Mouse (Mus musculus) forebrain, embryonic 13.5 days (tissue): Measurements from ENCODE around the gene Foxn3. TPM values are rescaled to one million over a fixed set of nuclear protein-coding genes. Genes with fewer than 3 reads are reported as not detected.

Experiments used
- ATAC-seq: fragments of 200-750 bp; cut with Nextera tagmentation; 2 replicates; pipeline ENCODE4 v1.8.0; 2017
- H3K27ac ChIP-seq: fragments of 300-500 bp; sonication (generic); 2 replicates; pipeline ENCODE4 v1.5.1; 2015; ENCODE audit warnings: inconsistent platforms, mild to moderate bottlenecking, moderate library complexity
- H3K27me3 ChIP-seq: fragments of 300-500 bp; sonication (generic); 2 replicates; pipeline ENCODE4 v1.6.1; 2015; ENCODE audit warnings: mild to moderate bottlenecking, inconsistent platforms
- H3K36me3 ChIP-seq: fragments of 300-500 bp; sonication (generic); 2 replicates; pipeline ENCODE4 v1.6.1; 2015; ENCODE audit warnings: mild to moderate bottlenecking, inconsistent platforms; ENCODE audit not compliant: poor library complexity, severe bottlenecking
- H3K4me1 ChIP-seq: fragments of 300-500 bp; sonication (generic); 2 replicates; pipeline ENCODE4 v1.6.1; 2015; ENCODE audit warnings: inconsistent platforms
- H3K4me2 ChIP-seq: fragments of 300-500 bp; sonication (generic); 2 replicates; pipeline ENCODE4 v1.6.1; 2015; ENCODE audit warnings: inconsistent platforms, mild to moderate bottlenecking, moderate library complexity
- H3K4me3 ChIP-seq: fragments of 300-500 bp; sonication (generic); 2 replicates; pipeline ENCODE4 v1.5.1; 2015; ENCODE audit warnings: mild to moderate bottlenecking, inconsistent platforms
- H3K9ac ChIP-seq: fragments of 300-500 bp; sonication (generic); 2 replicates; pipeline ENCODE4 v1.6.1; 2015; ENCODE audit warnings: mild to moderate bottlenecking, inconsistent platforms
- H3K9me3 ChIP-seq: fragments of 300-500 bp; sonication (generic); replicated peaks from 2 replicates; pipeline ENCODE4 v1.6.1; 2016; ENCODE audit warnings: inconsistent platforms
- WGBS: fragments of 180-500 bp; shearing (Covaris S2); methylation state at CpG from one replicate; pipeline ENCODE4 v1.1.7; 2015; 5-methylcytosine and 5-hydroxymethylcytosine counted together
- polyA plus RNA-seq: library from polyadenylated mRNA; unstranded; fragments of >200 nt; fragmentation: Nextera tagmentation; extraction: Ambion mirVana; gene quantifications from 2 replicates; pipeline ENCODE4 v1.2.1, GENCODE M21; 2015

Gene Foxn3
- polyA plus RNA-seq, 1 experiment from 2014 or later, result 83.5 TPM

DNA sequence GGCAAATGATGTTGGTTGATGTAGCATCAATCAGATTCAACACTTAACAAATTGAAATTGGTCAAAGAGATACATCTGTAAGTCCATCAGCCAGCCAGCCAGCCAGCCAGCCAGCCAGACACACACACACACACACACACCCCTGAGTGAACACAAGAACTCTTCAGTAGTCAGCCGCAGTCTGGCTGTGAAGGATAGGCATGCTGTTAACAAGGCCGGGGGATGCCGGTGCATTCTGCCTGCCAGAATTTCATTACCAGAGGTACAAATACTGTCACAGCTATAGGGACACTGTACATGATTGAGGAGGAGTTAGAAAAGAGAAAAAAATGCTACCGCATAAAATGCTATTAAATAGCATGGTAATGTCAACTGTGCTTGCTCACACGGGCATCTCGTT lies 271.2 kb downstream of the Foxn3 start:
- 39% methylated on average over 6 of the region's 6 CpGs for WGBS
- Histone ChIP-seq H3K27ac (0 out of 2 replicates have a peak overlapping the region, but pooled peaks have one; percentile 48), H3K4me1 (peaks cover 66% of the 10 kb centered on the region), H3K9me3 (no peaks in the 10 kb centered on the region), H3K27me3 (no peaks in the 10 kb centered on the region), H3K9ac (no peak overlapping the region), H3K36me3 (peaks cover 13% of the 10 kb centered on the region), H3K4me3 (no peak overlapping the region), H3K4me2 (no peak overlapping the region)
- ATAC-seq, result peak; percentile 43; the same call in 1 of the 2 replicates

DNA sequence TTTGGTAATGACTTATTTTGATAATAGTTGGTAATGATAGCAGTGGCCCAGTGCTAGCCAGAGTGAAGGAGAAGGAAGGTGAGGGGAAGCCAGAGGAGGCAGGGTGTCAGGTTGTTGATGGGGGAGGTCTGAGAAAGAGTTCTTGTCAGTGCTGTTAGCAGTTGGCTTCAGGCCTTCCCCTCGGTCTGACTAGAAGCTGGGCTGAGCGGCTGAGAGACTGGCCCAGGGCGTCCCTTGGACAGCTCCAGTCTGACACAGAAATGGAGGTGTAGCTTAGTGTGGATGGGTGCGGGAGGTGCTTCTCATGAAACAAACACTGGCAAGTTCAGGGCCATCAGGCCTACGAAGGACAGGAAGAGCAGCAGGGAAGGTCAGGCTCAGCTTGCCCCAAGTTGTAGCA lies 276.3 kb downstream of the Foxn3 start:
- ATAC-seq, result peak; percentile 6; the same call in 1 of the 2 replicates
- H3K36me3 ChIP-seq, result peaks cover 13% of the 10 kb centered on the region
- no peaks in the 10 kb centered on the region for H3K27me3 ChIP-seq
- no peak overlapping the region for H3K4me2 ChIP-seq
- no peak overlapping the region for H3K4me3 ChIP-seq
- H3K27ac ChIP-seq, result peak overlapping the region; percentile 79
- peaks cover 79% of the 10 kb centered on the region for H3K4me1 ChIP-seq
- H3K9me3 ChIP-seq, result no peaks in the 10 kb centered on the region
- WGBS, result 56% methylated on average over 5 of the region's 5 CpGs
- H3K9ac ChIP-seq, result no peak overlapping the region

DNA sequence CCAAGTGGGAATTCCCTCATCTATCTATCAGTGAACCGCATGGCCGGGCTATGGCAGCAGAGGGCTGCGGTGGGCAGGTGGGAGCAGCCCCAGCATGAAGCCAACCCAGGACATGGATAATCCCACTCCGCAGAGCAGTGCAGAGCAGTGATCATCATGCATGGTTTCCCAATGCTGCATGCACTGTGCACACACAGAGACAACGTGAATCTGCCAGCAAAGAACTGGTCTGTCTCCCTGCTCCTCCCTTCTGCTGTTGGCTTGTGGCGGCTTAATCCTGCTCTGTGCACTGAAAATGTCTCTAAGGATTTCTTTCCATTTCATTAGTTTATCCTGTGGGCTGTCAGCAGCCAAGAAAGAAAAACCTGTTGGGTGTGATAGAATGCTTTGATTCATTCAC lies 276.7 kb downstream of the Foxn3 start:
- 30% methylated on average over 6 of the region's 6 CpGs for WGBS
- no peaks in the 10 kb centered on the region for H3K27me3 ChIP-seq
- peaks cover 78% of the 10 kb centered on the region for H3K4me1 ChIP-seq
- H3K4me3 ChIP-seq, result no peak overlapping the region
- H3K27ac ChIP-seq, result peak overlapping the region; percentile 79
- peaks cover 13% of the 10 kb centered on the region for H3K36me3 ChIP-seq
- H3K9ac ChIP-seq, result no peak overlapping the region
- no peak overlapping the region for H3K4me2 ChIP-seq
- ATAC-seq, result peak; percentile 63
- H3K9me3 ChIP-seq, result no peaks in the 10 kb centered on the region

DNA sequence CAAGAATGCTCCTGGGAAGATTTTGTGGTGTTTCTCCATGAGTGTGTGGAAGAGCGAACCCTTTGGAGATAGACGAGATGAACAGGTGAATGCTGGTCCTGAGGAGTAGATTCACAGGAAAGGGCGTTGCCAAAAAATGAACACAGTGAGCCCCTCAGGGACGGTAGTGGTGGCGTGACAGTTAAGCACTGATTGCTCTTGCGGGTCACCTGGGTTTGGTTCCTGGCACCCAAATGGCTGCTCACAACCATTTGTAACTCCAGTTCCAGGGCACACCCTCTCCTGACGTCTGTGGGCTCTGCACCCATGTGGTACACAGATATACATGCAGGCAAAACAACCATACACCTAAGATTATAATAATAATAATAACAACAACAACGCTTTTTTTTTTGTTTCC lies 277.7 kb downstream of the Foxn3 start:
- H3K4me3 ChIP-seq, result no peak overlapping the region
- H3K27ac ChIP-seq, result peak overlapping the region; percentile 75
- no peaks in the 10 kb centered on the region for H3K9me3 ChIP-seq
- peak overlapping the region; percentile 36 for H3K4me2 ChIP-seq
- WGBS, result 60% methylated on average over 8 of the region's 8 CpGs
- H3K36me3 ChIP-seq, result peaks cover 6% of the 10 kb centered on the region
- ATAC-seq, result no peak
- peaks cover 80% of the 10 kb centered on the region for H3K4me1 ChIP-seq
- no peaks in the 10 kb centered on the region for H3K27me3 ChIP-seq
- H3K9ac ChIP-seq, result peak overlapping the region; percentile 22; the same call in 1 of the 2 replicates

DNA sequence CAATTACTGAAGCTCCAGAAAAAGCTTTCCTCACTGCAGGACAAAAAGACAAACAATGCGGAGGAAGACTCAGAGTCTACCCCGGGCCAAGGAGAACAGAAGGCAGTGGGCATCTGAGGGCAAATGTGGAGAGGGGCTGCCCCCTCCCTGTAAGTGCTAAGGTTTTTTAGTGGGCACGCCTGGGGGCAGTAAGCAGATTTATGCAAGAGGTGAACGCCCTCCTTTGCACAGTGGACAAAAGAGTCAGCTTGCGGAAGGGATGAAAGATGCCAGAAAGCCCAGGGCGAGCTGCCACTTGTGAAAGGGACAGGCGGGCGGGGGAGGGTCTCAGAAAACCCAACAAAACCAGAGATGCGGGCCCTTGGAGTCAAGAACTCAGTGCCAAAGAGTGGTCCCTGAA lies 278.2 kb downstream of the Foxn3 start:
- H3K27me3 ChIP-seq, result no peaks in the 10 kb centered on the region
- WGBS, result 2% methylated on average over 9 of the region's 9 CpGs
- H3K36me3 ChIP-seq, result peaks cover 2% of the 10 kb centered on the region; the same call in 1 of the 2 replicates
- H3K27ac ChIP-seq, result peak overlapping the region; percentile 75
- H3K9me3 ChIP-seq, result no peaks in the 10 kb centered on the region
- no peak overlapping the region for H3K4me3 ChIP-seq
- H3K4me1 ChIP-seq, result peaks cover 81% of the 10 kb centered on the region
- peak overlapping the region; percentile 36 for H3K4me2 ChIP-seq
- H3K9ac ChIP-seq, result peak overlapping the region; percentile 22
- ATAC-seq, result peak; percentile 56

DNA sequence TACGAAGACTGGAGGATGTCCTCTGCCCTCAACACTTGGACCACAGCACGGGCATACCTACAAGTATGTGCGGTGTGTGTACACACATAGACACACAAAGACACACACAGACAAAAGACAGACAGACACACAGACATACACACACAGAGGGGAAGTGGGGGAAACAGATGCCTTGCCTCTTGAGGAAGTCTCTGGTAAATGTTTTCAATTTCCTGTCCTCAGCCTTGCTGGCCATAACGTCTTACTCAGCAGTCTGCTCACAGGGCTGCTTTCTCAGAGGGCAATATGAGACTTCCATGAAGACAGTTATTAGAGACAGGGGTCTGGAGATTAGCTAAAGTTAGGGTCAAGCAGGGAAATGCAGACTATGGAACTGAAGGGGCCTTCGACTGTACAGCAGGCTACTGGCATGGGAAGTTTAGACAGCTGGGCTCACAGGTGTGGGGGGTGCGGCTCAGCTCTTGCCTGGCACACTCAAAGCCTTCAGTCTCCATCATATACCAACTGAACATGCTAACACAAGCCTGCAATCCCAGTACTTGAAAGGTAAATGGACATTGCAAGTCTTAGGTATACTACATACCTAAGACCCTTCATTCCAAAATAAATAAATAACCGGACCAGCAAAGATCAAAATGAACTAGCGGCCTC lies 278.8 kb downstream of the Foxn3 start:
- ATAC-seq, result peak; percentile 17; the same call in 1 of the 2 replicates
- Histone ChIP-seq H3K4me1 (peaks cover 81% of the 10 kb centered on the region), H3K4me3 (no peak overlapping the region), H3K27ac (peak overlapping the region; percentile 75), H3K9ac (no peak overlapping the region), H3K27me3 (no peaks in the 10 kb centered on the region), H3K9me3 (no peaks in the 10 kb centered on the region), H3K36me3 (no peaks in the 10 kb centered on the region), H3K4me2 (0 out of 2 replicates have a peak overlapping the region, but pooled peaks have one; percentile 36)
- 60% methylated on average over 8 of the region's 8 CpGs for WGBS

DNA sequence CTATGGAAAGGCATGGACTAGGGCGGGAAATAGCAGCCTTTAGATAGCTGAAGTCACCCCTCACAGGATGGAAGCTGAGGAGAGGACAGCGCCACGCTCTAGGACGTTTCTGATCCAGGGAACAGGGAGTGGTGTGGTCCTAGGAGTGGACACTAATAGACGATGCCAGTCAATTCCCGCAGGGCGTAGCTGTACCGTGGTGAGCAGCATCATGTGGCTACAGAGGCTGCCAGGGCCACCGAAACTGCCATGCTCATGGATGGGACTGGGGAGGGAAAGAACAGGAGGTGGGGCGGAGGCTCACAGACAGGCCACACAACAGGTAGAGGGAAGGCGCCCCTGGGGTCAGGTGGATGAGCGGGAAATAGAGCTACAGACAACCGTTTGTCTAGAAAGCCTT lies 282.6 kb downstream of the Foxn3 start:
- Histone ChIP-seq H3K9me3 (no peaks in the 10 kb centered on the region), H3K4me3 (no peak overlapping the region), H3K9ac (no peak overlapping the region), H3K4me2 (no peak overlapping the region), H3K36me3 (peaks cover 11% of the 10 kb centered on the region; the same call in 1 of the 2 replicates), H3K27me3 (no peaks in the 10 kb centered on the region), H3K4me1 (peaks cover 54% of the 10 kb centered on the region), H3K27ac (no peak overlapping the region)
- 89% methylated on average over 13 of the region's 13 CpGs for WGBS
- ATAC-seq, result no peak

DNA sequence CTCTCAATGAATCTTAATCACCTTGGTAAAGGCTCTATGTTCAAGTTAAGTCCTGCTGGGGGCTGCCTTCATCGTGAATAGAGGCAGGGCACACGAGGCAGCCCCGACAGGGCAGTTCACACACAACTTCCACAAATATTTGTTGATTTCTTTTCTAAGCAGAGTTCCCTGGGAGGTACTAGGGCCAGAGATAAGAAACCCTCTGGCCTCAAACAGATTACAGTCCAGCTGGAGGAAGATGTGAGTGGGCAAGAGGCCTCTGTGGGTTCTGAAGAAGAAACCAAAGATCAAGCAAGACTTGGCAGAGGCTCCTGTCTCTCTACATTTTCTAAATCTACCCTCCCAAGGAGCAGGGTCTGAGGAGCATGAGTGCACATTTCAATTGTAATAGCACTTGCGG lies 283.1 kb downstream of the Foxn3 start:
- H3K9me3 ChIP-seq, result no peaks in the 10 kb centered on the region
- peaks cover 11% of the 10 kb centered on the region; the same call in 1 of the 2 replicates for H3K36me3 ChIP-seq
- 79% methylated on average over 4 of the region's 4 CpGs for WGBS
- no peak for ATAC-seq
- H3K27me3 ChIP-seq, result no peaks in the 10 kb centered on the region
- no peak overlapping the region for H3K4me2 ChIP-seq
- H3K27ac ChIP-seq, result no peak overlapping the region
- no peak overlapping the region for H3K4me3 ChIP-seq
- H3K4me1 ChIP-seq, result peaks cover 49% of the 10 kb centered on the region
- no peak overlapping the region for H3K9ac ChIP-seq

DNA sequence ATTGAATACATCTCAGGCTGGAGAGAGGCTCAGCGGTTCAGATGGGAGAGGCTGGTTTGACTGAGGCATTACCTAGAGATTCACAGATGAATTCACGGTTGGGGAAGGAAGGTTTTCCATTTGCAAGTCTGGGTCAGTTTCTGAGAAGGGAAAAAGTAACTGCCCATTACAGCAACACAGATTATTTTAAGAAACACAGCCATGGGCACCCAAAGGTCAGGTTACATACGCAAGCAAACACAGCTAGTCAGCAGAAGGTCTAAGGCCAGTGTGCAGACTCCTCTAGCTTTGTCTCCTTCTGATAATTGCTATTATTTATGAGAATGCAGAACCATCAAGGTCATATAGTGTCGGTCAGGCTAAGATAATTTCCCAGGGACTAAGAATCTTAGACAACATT lies 284.0 kb downstream of the Foxn3 start:
- Histone ChIP-seq H3K36me3 (peaks cover 11% of the 10 kb centered on the region; the same call in 1 of the 2 replicates), H3K27me3 (no peaks in the 10 kb centered on the region), H3K4me2 (no peak overlapping the region), H3K4me3 (no peak overlapping the region), H3K9ac (no peak overlapping the region), H3K4me1 (peaks cover 40% of the 10 kb centered on the region), H3K9me3 (no peaks in the 10 kb centered on the region), H3K27ac (no peak overlapping the region)
- WGBS, result 94% methylated on average over 4 of the region's 4 CpGs
- ATAC-seq, result no peak

DNA sequence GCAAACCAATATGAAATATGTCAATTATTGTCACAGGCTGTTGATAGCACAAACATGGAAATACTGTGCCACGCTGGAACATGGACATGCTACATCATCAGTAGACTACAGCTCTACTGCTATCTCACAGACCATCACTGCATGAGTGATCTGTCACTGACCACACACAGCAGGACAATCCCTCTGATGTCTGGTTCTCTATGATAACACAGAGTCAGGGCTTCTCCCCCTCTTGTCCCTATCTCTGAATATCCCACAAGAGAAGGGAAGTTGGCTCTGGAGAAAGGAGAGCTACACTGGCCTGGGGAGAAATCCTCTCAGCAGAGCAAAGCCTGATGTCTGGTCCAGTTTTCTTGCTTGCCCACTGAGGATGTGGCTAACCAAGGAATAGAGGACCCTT lies 288.8 kb downstream of the Foxn3 start:
- Histone ChIP-seq H3K36me3 (peaks cover 11% of the 10 kb centered on the region; the same call in 1 of the 2 replicates), H3K9me3 (no peaks in the 10 kb centered on the region), H3K4me2 (no peak overlapping the region), H3K4me3 (no peak overlapping the region), H3K27ac (no peak overlapping the region), H3K27me3 (no peaks in the 10 kb centered on the region), H3K4me1 (peaks cover 15% of the 10 kb centered on the region), H3K9ac (no peak overlapping the region)
- no peak for ATAC-seq
- WGBS, result 87% methylated on average over 1 of the region's 1 CpGs

DNA sequence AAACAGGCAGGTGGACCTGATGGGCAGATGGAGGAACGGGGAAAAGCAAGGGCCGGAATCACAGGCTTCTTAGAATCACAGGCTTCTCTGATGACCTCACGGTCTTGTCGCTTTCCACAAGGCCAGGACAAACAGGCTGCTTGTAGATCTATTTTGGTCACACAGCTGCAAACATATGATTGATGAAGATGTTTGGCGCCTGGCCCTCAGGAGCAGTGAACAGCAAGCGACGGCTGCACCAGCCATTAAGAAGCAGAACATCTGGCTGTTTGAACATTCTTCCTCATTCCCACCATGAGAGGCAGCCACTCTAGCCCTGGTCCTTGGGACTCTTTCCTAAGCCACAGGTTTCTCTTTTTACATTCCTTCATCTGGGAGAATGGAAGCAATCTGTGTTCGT lies 294.0 kb downstream of the Foxn3 start:
- Histone ChIP-seq H3K4me3 (no peak overlapping the region), H3K27me3 (no peaks in the 10 kb centered on the region), H3K36me3 (0 out of 2 replicates have a peak, but pooled peaks cover 4% of the 10 kb centered on the region), H3K9me3 (no peaks in the 10 kb centered on the region), H3K27ac (0 out of 2 replicates have a peak overlapping the region, but pooled peaks have one; percentile 6), H3K4me2 (no peak overlapping the region), H3K4me1 (peaks cover 46% of the 10 kb centered on the region), H3K9ac (no peak overlapping the region)
- 0 out of 2 replicates have a peak, but pooled peaks have one; percentile 9 for ATAC-seq
- 59% methylated on average over 8 of the region's 8 CpGs for WGBS

DNA sequence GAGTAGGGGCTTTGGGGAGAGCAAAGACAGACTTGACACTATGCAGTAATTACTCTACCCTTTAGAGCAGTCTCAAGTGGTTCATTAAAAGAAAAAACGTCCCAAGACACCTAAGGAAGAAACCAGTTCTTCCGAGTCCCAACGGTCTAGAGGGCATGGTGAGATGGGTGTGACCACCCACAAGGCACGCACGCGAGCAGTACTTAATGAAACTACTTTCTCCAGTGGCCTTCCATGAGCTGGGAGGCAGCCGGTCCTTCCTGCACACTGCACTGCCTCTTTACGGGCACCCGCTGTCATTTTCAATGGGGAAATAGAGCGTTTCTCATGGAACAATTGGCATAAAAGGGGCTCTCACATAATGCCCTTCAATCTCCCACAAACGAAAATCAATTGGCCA lies 294.4 kb downstream of the Foxn3 start:
- Histone ChIP-seq H3K27ac (0 out of 2 replicates have a peak overlapping the region, but pooled peaks have one; percentile 6), H3K27me3 (no peaks in the 10 kb centered on the region), H3K36me3 (0 out of 2 replicates have a peak, but pooled peaks cover 4% of the 10 kb centered on the region), H3K9ac (no peak overlapping the region), H3K4me3 (no peak overlapping the region), H3K4me1 (peaks cover 49% of the 10 kb centered on the region), H3K9me3 (no peaks in the 10 kb centered on the region), H3K4me2 (no peak overlapping the region)
- 33% methylated on average over 11 of the region's 11 CpGs for WGBS
- peak; percentile 31; the same call in 1 of the 2 replicates for ATAC-seq
